Mouse (Mus musculus) liver, adult 2 months (tissue): ENCODE data around the gene Lst1.
"Not testable (repeated sequence)": the region's sequence is repeated elsewhere in the genome, so short reads cannot be mapped to it uniquely, and the experiment has no call there.

Experiments used
- CTCF ChIP-seq: fragments of 200-500 bp; IDR thresholded peaks from 2 replicates; pipeline ENCODE4 v1.5.1; 2011; ENCODE audit warnings: low read depth, low read length, control low read depth
- POLR2A ChIP-seq: fragments of 200-500 bp; IDR thresholded peaks from 2 replicates; pipeline ENCODE4 v1.6.1; 2011; ENCODE audit warnings: low read length, control low read depth; ENCODE audit not compliant: insufficient read depth; ENCODE audit errors: extremely low read depth

GRCm38 (mm10) chr17:35234090-35234489 lies 45.9 kb upstream of the Lst1 start:
- TF ChIP-seq POLR2A, CTCF: not testable (repeated sequence)
